Mouse (Mus musculus): ENCODE measurements at regions not wholly inside any gene's neighbourhood (a gene's known extent, or its start where the extent isn't known, plus 50 kb on each side); places are given as distances from the start of the nearest gene placed in this dataset.

- no peaks in the 10 kb centered on the region for H3K36me3 ChIP-seq (ENCODE audit: insufficient read depth, low read length)
- ATAC-seq (ENCODE audit: low FRiP score, low TSS enrichment) = no peak
- 78% methylated on average over 3 of the region's 3 CpGs for WGBS
Observed at GRCm38 (mm10) chr10:54993641-54994040, 917.2 kb upstream of the Man1a start.

GRCm38 (mm10) chr10:54955900-54956299 lies 879.5 kb upstream of the Man1a start:
- no peak overlapping the region for H3K9ac ChIP-seq (replicated peaks; ENCODE audit: low read length)
- H3K36me3 ChIP-seq (ENCODE audit: insufficient read depth, low read length) = no peaks in the 10 kb centered on the region
- 94% methylated on average over 11 of the region's 11 CpGs for WGBS
- no peak overlapping the region for H3K27ac ChIP-seq (ENCODE audit: low read length)
- no peaks in the 10 kb centered on the region for H3K9me3 ChIP-seq (ENCODE audit: low read length)
- no peak overlapping the region for H3K4me3 ChIP-seq (ENCODE audit: low read length)
- no peaks in the 10 kb centered on the region for H3K27me3 ChIP-seq (ENCODE audit: insufficient read depth, low read length)
- H3K4me1 ChIP-seq (ENCODE audit: insufficient read depth, low read length) = no peaks in the 10 kb centered on the region
- no peak for ATAC-seq (ENCODE audit: low FRiP score, low TSS enrichment)
- H3K4me2 ChIP-seq (replicated peaks; ENCODE audit: low read depth, low read length) = no peak overlapping the region

More at GRCm38 (mm10) chr10:54993641-54994040, 917.2 kb upstream of the Man1a start:
- Histone ChIP-seq H3K4me3 (ENCODE audit: low read length) (no peak overlapping the region), H3K9me3 (ENCODE audit: low read length) (no peaks in the 10 kb centered on the region), H3K4me2 (replicated peaks; ENCODE audit: low read depth, low read length) (no peak overlapping the region), H3K4me1 (ENCODE audit: insufficient read depth, low read length) (no peaks in the 10 kb centered on the region), H3K9ac (replicated peaks; ENCODE audit: low read length) (no peak overlapping the region), H3K27me3 (ENCODE audit: insufficient read depth, low read length) (no peaks in the 10 kb centered on the region), H3K27ac (ENCODE audit: low read length) (no peak overlapping the region)

GRCm38 (mm10) chr10:54941195-54942062 lies 865.0 kb upstream of the Man1a start:
- Histone ChIP-seq H3K27ac (ENCODE audit: low read length) (peak overlapping the region; percentile 43; the same call in 1 of the 2 replicates), H3K4me2 (replicated peaks; ENCODE audit: low read depth, low read length) (no peak overlapping the region), H3K4me1 (ENCODE audit: insufficient read depth, low read length) (no peaks in the 10 kb centered on the region), H3K9me3 (ENCODE audit: low read length) (no peaks in the 10 kb centered on the region), H3K36me3 (ENCODE audit: insufficient read depth, low read length) (no peaks in the 10 kb centered on the region), H3K9ac (replicated peaks; ENCODE audit: low read length) (no peak overlapping the region), H3K4me3 (ENCODE audit: low read length) (no peak overlapping the region), H3K27me3 (ENCODE audit: insufficient read depth, low read length) (no peaks in the 10 kb centered on the region)
- WGBS = 28% methylated on average over 3 of the region's 3 CpGs
- peak; percentile 44 for ATAC-seq (ENCODE audit: low FRiP score, low TSS enrichment)

- ATAC-seq (ENCODE audit: low FRiP score, low TSS enrichment) = peak; percentile 80
Observed at GRCm38 (mm10) chr10:54939514-54939913, 863.1 kb upstream of the Man1a start.

More at GRCm38 (mm10) chr10:54939514-54939913, 863.1 kb upstream of the Man1a start:
- WGBS = 56% methylated on average over 2 of the region's 2 CpGs
- Histone ChIP-seq H3K27me3 (ENCODE audit: insufficient read depth, low read length) (no peaks in the 10 kb centered on the region), H3K9ac (replicated peaks; ENCODE audit: low read length) (no peak overlapping the region), H3K4me1 (ENCODE audit: insufficient read depth, low read length) (no peaks in the 10 kb centered on the region), H3K4me2 (replicated peaks; ENCODE audit: low read depth, low read length) (no peak overlapping the region), H3K27ac (ENCODE audit: low read length) (0 out of 2 replicates have a peak overlapping the region, but pooled peaks have one; percentile 14), H3K4me3 (ENCODE audit: low read length) (no peak overlapping the region), H3K36me3 (ENCODE audit: insufficient read depth, low read length) (no peaks in the 10 kb centered on the region), H3K9me3 (ENCODE audit: low read length) (no peaks in the 10 kb centered on the region)

Measured in kidney, embryonic 16.5 days (tissue).